Mouse (Mus musculus): Measurements from ENCODE around the gene Ypel1.

Gene Ypel1

DNA sequence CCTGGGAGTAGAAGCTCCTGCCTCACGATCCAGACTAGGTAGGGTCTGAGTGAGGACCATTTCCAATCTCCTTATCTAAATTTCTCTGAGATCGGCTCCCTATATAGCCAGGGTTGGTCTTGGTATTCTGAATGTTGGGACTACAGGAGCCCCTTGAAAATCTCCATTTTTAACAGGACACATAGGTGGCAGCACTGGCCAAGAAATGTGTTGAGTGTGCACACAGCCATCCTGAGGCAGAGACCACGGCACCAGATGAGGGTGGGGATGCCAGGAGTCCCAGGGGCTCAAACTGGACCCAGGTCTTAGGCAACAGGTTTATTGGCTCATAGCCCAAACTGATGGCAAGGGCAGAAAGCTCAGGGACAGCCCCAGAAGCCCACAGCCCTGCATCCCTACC is 18.9 kb downstream of the Ypel1 start:
- DNase-seq, result peak in 1 of 2 experiments; percentile 17

- DNase-seq, result no peak
Measured at GRCm38 (mm10) chr16:17096938-17097337, 27.4 kb downstream of the Ypel1 start.

- peak in 1 of 2 experiments; percentile 31 for DNase-seq
Measured at GRCm38 (mm10) chr16:17102630-17103220, 33.2 kb downstream of the Ypel1 start.

DNA sequence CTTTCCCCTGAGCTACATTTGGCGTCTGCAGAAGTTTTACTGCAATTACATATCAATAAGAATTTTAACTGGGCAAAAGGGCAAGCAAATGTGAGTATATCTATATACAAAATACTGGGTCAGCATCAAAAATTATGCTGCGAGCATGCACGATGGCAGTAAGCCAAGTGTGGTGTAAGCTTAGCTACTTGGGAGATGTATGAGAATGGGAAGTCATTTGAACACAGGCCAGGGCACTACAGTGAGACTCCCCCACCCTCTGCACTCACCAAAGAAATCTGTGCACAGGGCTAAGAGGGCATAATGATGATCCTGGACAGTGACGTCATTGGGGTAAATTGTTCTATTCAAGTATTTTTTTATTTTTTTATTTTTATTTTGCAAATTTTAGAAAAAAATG is 35.1 kb downstream of the Ypel1 start:
- DNase-seq, result peak; percentile 28 to 64

DNA sequence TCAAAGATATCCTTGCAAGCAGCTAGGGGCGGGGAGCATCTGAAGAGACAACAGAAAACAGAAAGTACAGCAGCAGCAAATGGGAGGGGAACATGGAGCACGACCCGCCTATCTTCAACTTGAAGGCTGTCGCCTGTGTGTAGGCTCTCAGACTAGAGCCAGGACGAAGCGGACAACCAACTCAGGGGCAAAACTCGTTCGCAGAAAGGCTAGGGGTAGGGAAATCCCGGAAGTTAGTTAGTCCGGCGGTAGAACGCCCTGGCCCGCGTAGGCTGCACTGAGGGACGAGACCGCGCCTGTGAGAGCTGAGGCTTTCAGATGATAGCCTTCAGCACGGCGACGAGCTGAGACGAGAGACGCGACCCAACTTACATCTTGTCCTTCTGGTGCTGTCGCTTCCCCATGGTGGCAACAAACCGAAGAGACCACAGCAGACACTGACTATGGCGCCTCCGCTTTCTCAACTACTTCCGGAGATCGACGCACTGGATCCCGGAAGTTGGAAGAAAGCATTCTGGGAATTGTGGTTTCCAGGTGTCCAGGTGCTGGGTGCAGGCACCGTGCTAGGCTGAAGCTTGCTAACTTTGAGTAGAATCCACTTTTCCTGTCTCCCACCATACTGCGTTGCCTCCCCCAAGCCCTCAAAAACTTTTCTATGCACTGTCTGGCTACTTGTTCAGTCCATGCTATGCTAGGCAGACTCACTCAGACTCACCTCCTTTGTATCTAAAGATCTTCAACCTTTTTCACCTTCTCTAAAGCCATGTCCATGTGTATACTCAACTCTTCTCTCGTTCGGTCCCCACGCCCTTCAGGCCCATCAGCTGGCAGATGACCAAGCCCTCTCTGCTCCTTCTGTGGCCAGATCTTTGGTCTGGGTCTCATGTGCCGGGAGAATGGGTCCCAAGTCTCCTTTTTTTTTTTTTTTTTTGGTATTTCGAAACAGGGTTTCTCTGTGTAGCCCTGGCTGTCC is 41.6 kb downstream of the Ypel1 start, which contains the start of gene Ppil2:
Gene Ppil2, minus strand, starts transcription at position 487 of the 973 bp plus-strand sequence.
- DNase-seq, result peak; percentile 67 to 77

- DNase-seq, result no peak
Measured at GRCm38 (mm10) chr16:17117309-17117799, 47.9 kb downstream of the Ypel1 start.

DNA sequence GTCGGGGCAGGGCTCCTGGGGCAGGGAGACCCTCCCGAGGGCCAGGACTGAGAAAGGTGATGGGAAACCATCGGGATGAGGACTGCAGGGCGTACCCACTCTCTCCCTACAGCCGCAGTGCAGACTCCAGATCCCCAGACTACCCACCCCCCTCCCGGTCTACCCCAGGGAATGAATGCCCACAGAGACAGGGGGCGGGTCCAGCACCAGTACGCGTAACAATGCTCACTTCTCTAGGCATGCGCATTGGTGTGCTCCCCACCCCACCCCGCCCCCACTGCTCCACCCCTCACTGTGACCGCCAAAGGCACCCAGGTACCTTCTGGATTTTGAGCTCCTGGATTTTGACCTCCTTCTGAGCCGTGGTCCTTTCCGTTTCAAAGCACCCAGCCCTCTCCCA is 52.1 kb downstream of the Ypel1 start:
- DNase-seq, result no peak

DNA sequence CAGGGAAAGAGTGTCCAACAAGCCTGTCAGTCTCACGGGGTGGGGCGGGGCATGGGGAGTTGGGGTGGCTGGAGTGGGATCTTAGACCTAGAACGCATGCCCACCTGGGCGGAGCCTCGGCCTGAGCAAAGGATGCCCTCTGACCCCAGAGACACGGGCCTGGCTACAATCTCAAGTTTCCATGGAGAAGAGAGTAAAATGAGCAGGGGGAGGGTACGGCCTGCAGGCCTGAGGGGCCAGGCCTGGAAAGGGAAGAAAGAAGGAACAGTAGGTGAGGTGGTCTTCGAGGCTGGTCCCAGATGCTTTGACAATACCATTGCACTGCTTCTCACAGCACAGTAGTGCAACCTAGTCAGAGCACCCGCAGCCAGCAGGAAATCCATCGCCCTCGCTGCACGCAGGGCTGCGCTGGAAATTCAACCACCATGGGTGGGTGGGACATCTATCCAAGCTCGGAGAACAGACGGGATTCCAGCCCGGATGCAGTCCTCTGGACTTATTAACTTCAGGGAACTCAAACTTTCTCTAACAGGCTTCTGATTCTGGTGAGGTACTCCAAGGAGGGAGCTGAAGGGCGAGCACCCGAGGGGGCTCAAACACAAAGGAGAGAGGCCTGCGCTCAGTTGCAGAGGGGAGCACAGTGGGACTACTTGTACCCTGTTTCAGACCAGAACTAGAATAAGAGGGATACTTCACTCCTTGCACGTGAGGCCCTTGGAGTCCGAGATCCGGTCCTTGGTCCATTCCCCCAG is 54.8 kb downstream of the Ypel1 start:
- no peak for DNase-seq

GRCm38 (mm10) chr16:17124871-17125520 is 55.5 kb downstream of the Ypel1 start, which contains the start of gene 2610318N02Rik:
2610318N02Rik (minus strand) TSS chr16:17125167.
- peak; percentile 83 to 86 for DNase-seq

DNA sequence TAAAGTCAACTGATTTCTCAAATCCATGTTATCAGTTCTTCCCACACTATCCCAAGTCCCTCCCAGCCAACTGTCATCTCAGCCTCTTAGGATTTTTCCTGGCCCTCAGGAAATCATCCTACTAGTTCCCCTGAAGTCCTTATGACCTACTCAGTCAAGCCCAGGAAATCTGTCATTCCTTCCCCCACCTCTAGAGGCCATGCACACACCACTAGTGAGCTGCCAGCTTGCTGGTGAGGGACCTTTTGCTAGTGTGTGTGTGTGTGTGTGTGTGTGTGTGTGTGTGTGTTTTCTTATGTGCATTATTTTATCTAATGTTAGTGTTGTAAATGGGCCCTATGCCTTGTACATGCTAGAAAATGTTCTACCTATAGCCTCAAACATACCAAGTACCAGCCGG is 57.8 kb downstream of the Ypel1 start:
- DNase-seq, result peak; percentile 44 to 67

DNA sequence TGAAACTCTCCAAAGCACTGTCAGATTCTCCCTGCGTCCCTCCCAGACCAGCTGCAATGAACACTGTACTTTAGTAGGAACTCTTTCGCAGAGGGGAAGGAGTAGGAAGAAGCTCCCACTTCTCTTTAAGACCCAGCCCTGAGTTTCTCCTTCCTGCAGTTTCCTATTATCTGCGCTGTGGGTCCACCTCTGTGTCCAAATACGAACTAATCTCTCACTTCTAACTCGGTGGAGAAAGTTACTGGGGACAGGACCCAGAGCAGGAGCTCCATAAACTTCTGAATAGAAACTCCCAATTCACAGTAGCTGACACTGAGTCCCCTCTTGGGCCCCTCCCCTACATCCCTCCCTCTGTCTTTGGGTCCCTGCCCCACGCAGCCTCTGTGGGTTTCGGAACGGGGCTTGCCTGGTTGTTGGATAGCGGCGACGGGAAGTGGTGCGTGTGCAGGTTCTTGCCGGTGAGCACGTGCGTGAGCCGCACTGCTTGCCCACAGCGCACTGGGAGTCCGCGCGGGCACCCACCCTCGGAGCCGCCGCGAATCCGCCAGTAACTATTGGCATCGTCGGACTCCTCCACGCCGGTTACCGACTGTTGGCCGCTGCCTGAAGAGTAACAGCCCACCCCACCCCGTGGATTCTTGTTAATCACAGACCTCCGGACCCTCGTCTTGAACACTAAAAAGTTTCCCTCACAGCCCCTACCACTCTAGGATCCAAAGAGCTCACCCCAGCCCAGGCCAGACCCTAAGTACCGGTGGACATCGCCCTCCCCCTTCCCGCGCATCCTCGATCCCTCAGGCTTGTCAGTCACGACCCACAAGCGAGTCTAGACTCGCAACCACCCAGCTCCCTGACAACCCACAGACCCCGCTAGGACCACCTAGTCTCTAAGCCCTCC is 61.9 kb downstream of the Ypel1 start:
- no peak for DNase-seq

- peak; percentile 97 to 98 for DNase-seq
Measured at GRCm38 (mm10) chr16:17132089-17132905, 62.8 kb downstream of the Ypel1 start, which contains the start of gene Sdf2l1. Sdf2l1 (minus strand) TSS chr16:17132383.

DNA sequence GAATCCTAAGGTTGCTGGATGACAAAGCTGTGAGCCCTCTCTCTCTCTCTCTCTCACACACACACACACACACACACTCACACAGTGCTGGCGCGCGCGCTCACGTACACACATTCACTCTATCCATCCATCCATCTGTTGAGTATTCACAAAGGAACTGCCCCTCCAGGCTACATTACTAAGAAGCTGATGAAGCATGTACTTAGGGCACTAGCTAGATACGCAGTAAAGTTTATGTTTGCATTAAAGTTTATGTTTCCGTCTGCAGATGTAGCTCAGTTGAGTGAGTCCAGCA is 63.4 kb downstream of the Ypel1 start:
- no peak for DNase-seq
